Mouse (Mus musculus) testis, postnatal 10 days (tissue): ENCODE measurements around the gene Cep97.
"Not testable (repeated sequence)": the region's sequence is repeated elsewhere in the genome, so short reads cannot be mapped to it uniquely, and the experiment has no call there.

ENCODE experiments used
- DNase-seq: peaks from one replicate; pipeline ENCODE4 v3.0.0; 2021; ENCODE audit warnings: low spot score

Cep97 gene

GRCm38 (mm10) chr16:55890346-55891136 is 44.1 kb downstream of the Cep97 start:
- no peak for DNase-seq

DNA sequence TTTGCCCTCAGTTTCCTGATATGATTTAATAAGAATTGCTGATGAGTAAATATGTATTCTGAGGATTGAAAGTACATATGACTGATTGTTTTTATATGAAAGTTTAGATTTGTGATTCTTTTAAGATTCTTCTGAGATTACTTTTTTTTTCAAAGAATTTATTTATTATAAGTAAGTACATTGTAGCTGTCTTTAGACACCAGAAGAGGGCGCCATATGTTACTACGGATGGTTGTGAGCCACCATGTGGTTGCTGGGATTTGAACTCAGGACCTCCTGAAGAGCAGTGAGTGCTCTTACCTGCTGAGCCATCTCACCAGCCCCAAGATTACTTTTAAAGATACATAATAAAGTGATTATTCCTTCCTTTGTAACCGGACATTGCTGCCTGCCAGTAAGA is 45.2 kb downstream of the Cep97 start:
- DNase-seq = no peak

GRCm38 (mm10) chr16:55888584-55888960 is 46.1 kb downstream of the Cep97 start:
- DNase-seq = no peak

- DNase-seq = no peak
These were observed 46.7 kb downstream of the Cep97 start for GRCm38 (mm10) chr16:55887814-55888583.

GRCm38 (mm10) chr16:55884246-55884645 is 50.4 kb downstream of the Cep97 start:
- no peak for DNase-seq

DNA sequence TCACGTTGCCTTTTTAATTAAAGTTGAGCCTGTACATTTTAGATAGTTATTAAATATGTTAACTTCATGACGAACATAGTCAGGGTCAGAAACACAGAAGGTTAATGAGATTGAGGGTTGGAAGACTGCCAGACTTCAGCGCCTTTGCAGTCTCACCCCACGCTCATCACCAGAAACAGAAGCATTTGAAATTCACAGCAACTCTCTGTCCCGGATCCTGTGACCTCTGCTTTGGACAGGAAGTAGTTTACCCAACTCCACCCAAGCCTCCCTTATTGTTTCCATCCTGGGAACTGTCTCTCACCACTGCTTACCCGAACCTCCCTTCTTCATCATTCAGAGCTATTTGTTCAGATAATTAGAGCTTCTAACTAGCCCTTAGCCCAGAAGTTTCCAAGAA is 58.6 kb downstream of the Cep97 start:
- DNase-seq = no peak

GRCm38 (mm10) chr16:55863832-55864231 is 70.8 kb downstream of the Cep97 start:
- DNase-seq = no peak

- peak; percentile 71 for DNase-seq
These were observed 71.4 kb downstream of the Cep97 start for GRCm38 (mm10) chr16:55863149-55863815.

DNA sequence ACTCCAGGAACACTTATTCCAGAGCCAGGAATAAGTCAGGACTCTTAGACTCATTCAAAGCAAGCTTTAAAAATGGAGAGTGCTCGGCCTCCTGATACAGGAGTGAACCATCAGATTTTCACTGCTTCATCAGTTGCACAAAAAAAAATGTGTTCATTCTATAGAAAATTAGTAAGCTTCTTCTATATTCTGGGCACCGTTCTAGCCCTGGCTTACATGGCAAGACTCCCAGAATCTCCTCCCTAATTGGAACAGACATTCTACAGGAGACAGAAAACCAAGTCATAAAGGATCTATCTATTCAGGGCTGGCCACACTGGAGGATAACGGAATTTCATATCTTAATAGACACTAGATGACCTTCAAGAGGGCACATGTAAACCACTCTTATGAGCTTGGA is 73.6 kb downstream of the Cep97 start:
- DNase-seq = no peak

- not testable (repeated sequence) for DNase-seq
These were observed 75.2 kb downstream of the Cep97 start for GRCm38 (mm10) chr16:55859421-55859820.

DNA sequence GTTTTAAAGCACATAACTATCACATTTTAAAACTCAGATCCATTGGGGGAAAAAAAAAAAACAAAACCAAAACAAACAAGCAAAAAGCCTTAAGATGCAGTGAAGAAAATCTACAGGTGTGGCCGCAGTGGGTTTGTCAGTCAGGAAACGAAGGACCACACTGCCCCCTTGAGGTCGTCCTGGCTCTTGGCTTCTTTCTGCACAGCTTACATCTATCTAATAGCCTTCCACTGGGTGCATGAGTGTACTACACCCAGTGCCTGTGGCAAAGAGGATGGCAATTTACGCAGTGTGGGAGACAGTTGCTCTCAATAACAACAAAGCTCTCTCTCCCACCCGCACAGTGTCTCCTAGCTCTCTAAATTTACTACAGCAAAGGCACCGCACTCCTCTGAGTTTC is 76.2 kb downstream of the Cep97 start:
- DNase-seq = peak; percentile 80

DNA sequence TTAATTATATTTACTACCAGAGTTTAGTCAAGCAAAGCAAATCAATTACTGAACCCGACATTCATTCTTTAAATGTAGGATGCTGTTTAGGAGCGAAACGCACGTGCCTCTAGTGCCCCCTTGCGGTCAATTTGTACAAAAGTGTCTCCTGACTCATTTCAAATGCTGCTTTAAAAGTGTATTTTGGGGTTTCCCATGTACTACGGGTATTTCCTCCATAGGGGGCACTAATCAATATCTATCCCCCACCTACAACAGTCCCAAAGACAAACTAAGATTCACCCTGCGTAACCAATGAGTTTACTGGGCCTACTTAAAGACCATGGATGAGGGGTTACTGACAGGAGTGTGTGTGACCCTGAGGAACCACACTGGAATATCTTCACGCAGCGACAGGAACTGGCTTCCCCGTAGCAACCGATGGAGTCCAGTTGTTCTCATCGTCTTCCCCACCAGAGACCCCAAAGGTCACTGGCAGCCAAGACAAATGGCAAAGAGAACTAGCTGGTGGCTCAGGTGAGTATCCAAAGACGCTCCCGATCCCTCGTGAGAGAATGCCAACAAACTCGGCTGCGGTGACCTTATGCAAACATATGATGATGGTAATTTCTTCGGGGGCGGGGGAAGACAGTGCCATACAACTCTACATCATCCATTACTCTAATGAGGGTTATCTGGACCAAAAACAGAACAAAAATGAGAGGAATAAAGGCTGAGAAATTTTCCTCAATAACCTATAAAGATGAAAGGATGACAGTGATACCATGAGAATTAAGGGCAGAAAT is 81.5 kb downstream of the Cep97 start:
- peak; percentile 86 for DNase-seq

GRCm38 (mm10) chr16:55852515-55852914 is 82.1 kb downstream of the Cep97 start:
- no peak for DNase-seq

- no peak for DNase-seq
These were observed 84.2 kb downstream of the Cep97 start for GRCm38 (mm10) chr16:55850485-55850884.
